Mouse (Mus musculus) T-cell, adult 66 days (primary cell): ENCODE results near the gene Gm20683. TPM values are rescaled to one million over a fixed set of nuclear protein-coding genes. Genes with fewer than 3 reads are reported as not detected.

Experiments
- total RNA-seq, 2 experiments: library from RNA; stranded (reverse); gene quantifications; 3 replicates in 1 of 2; 4 replicates in 1 of 2; pipeline ENCODE4 v1.2.4; 2023

Gene Gm20683
- 10 to 100 TPM in 1 of 2 experiments, 1 to 10 TPM in 1; 9.3 to 10.8 TPM for total RNA-seq

GRCm38 (mm10) chr17:25841117-25841880, at the start of gene Gm20683:
Gene Gm20683, minus strand, starts transcription at chr17:25841763.

GRCm38 (mm10) chr17:25880196-25880910, 38.8 kb upstream of the Gm20683 start, which contains the start of gene Wfikkn1:
Gene Wfikkn1, minus strand, starts transcription at chr17:25880858.

GRCm38 (mm10) chr17:25874721-25875170, 33.2 kb upstream of the Gm20683 start, which contains the start of gene Mettl26:
Gene Mettl26, plus strand, starts transcription at chr17:25875074.

GRCm38 (mm10) chr17:25868601-25869191, 27.1 kb upstream of the Gm20683 start, which contains the start of gene Mcrip2:
Gene Mcrip2, minus strand, starts transcription at chr17:25868764.

GRCm38 (mm10) chr17:25860832-25861703, 19.5 kb upstream of the Gm20683 start, which contains the start of gene Wdr90:
Gene Wdr90, minus strand, starts transcription at chr17:25861501.

GRCm38 (mm10) chr17:25844396-25844901, 2.9 kb upstream of the Gm20683 start, which contains the start of gene Rhot2:
Gene Rhot2, minus strand, starts transcription at chr17:25844851.

GRCm38 (mm10) chr17:25837076-25837410, 4.5 kb downstream of the Gm20683 start, which contains the start of gene Rhbdl1:
Gene Rhbdl1, minus strand, starts transcription at chr17:25837295.

GRCm38 (mm10) chr17:25833291-25833663, 8.3 kb downstream of the Gm20683 start, which contains the start of gene Stub1:
Gene Stub1, minus strand, starts transcription at chr17:25833404.

GRCm38 (mm10) chr17:25828712-25829557, 12.6 kb downstream of the Gm20683 start, which contains the start of gene Jmjd8:
Gene Jmjd8, plus strand, starts transcription at chr17:25828867.

GRCm38 (mm10) chr17:25823452-25823851, 18.1 kb downstream of the Gm20683 start, which contains the start of gene Wdr24:
Gene Wdr24, plus strand, starts transcription at chr17:25823627.

GRCm38 (mm10) chr17:25808789-25809605, 32.6 kb downstream of the Gm20683 start, which contains the start of gene Fbxl16:
Gene Fbxl16, plus strand, starts transcription at chr17:25809085.

GRCm38 (mm10) chr17:25796951-25797369, 44.6 kb downstream of the Gm20683 start, which contains the start of gene Metrn:
Gene Metrn, minus strand, starts transcription at chr17:25797136.

GRCm38 (mm10) chr17:25795609-25796092, 45.9 kb downstream of the Gm20683 start, which contains the start of gene AC134908.4:
Gene AC134908.4, minus strand, starts transcription at chr17:25795659.

GRCm38 (mm10) chr17:25792615-25793014, 48.9 kb downstream of the Gm20683 start, which contains the start of gene Fam173a:
Gene Fam173a, minus strand, starts transcription at chr17:25792901.

GRCm38 (mm10) chr17:25786280-25786679, 55.3 kb downstream of the Gm20683 start, which contains the start of gene Ccdc78:
Gene Ccdc78, plus strand, starts transcription at chr17:25786580.

GRCm38 (mm10) chr17:25785281-25785745, 56.2 kb downstream of the Gm20683 start, which contains the start of gene Haghl:
Gene Haghl, minus strand, starts transcription at chr17:25785673.

